Mouse (Mus musculus): ENCODE results near the gene Rplp0.

Rplp0 gene

GRCm38 (mm10) chr5:115526456-115527202 is 32.6 kb upstream of the Rplp0 start:
- DNase-seq (ENCODE audit: low spot score in 2 of 2) = no peak

- no peak for DNase-seq (ENCODE audit: low spot score in 2 of 2)
These were observed 31.1 kb upstream of the Rplp0 start for GRCm38 (mm10) chr5:115528128-115528527.

GRCm38 (mm10) chr5:115529364-115529741 is 29.9 kb upstream of the Rplp0 start:
- DNase-seq (ENCODE audit: low spot score in 2 of 2) = no peak

- no peak for DNase-seq (ENCODE audit: low spot score in 2 of 2)
These were observed 29.4 kb upstream of the Rplp0 start for GRCm38 (mm10) chr5:115529742-115530446.

- DNase-seq (ENCODE audit: low spot score in 2 of 2) = peak; percentile 26 to 47
These were observed 28.8 kb upstream of the Rplp0 start for GRCm38 (mm10) chr5:115530447-115530809.

GRCm38 (mm10) chr5:115531671-115532270 is 27.5 kb upstream of the Rplp0 start:
- peak; percentile 51 to 67 for DNase-seq (ENCODE audit: low spot score in 2 of 2)

- DNase-seq (ENCODE audit: low spot score in 2 of 2) = no peak
These were observed 25.0 kb upstream of the Rplp0 start for GRCm38 (mm10) chr5:115534290-115534731.

- DNase-seq (ENCODE audit: low spot score in 2 of 2) = no peak
These were observed 24.4 kb upstream of the Rplp0 start for GRCm38 (mm10) chr5:115534856-115535255.

- DNase-seq (ENCODE audit: low spot score in 2 of 2) = no peak
These were observed 23.6 kb upstream of the Rplp0 start for GRCm38 (mm10) chr5:115535635-115536034.

GRCm38 (mm10) chr5:115538017-115538692 is 21.1 kb upstream of the Rplp0 start:
- no peak for DNase-seq (ENCODE audit: low spot score in 2 of 2)

- peak; percentile 90 to 94 for DNase-seq (ENCODE audit: low spot score in 2 of 2)
These were observed 20.6 kb upstream of the Rplp0 start for GRCm38 (mm10) chr5:115538693-115539043.

GRCm38 (mm10) chr5:115542635-115543384 is 16.5 kb upstream of the Rplp0 start:
- no peak for DNase-seq (ENCODE audit: low spot score in 2 of 2)

GRCm38 (mm10) chr5:115543509-115544253 is 15.6 kb upstream of the Rplp0 start:
- peak in 1 of 2 experiments; percentile 66 for DNase-seq (ENCODE audit: low spot score in 2 of 2)

- no peak for DNase-seq (ENCODE audit: low spot score in 2 of 2)
These were observed 14.5 kb upstream of the Rplp0 start for GRCm38 (mm10) chr5:115544655-115545185.

- DNase-seq (ENCODE audit: low spot score in 2 of 2) = no peak
These were observed 13.6 kb upstream of the Rplp0 start for GRCm38 (mm10) chr5:115545636-115546035.

GRCm38 (mm10) chr5:115546536-115546935 is 12.7 kb upstream of the Rplp0 start:
- no peak for DNase-seq (ENCODE audit: low spot score in 2 of 2)

GRCm38 (mm10) chr5:115547014-115547413 is 12.3 kb upstream of the Rplp0 start:
- no peak for DNase-seq (ENCODE audit: low spot score in 2 of 2)

- no peak for DNase-seq (ENCODE audit: low spot score in 2 of 2)
These were observed 11.8 kb upstream of the Rplp0 start for GRCm38 (mm10) chr5:115547421-115547820.

- DNase-seq (ENCODE audit: low spot score in 2 of 2) = no peak
These were observed 10.6 kb upstream of the Rplp0 start for GRCm38 (mm10) chr5:115548501-115549285.

All from frontal cortex, postnatal 36 days (tissue).